Mouse (Mus musculus): ENCODE measurements around the gene Thoc5. TPM values are rescaled to one million over a fixed set of nuclear protein-coding genes. Genes with fewer than 3 reads are reported as not detected.

The Thoc5 gene
- 10 to 100 TPM; 10.6 to 40.8 (median 31.4) TPM for total RNA-seq (2018; cell fraction: chromatin; rRNA removed)
- 10 to 100 TPM; 19.8 to 34.1 (median 27.7) TPM for total RNA-seq (2018; cell fraction: cytosol; rRNA removed)
- total RNA-seq (2018; cell fraction: nucleus; rRNA removed): 10 to 100 TPM in 24 of 26 experiments, 1 to 10 TPM in 2; 8.9 to 30.0 (median 19.4) TPM
- 27.0 to 37.9 TPM (median 33.4 TPM) in 3 replicates for polyA plus RNA-seq (2018)

- Histone ChIP-seq H3K4me3 (ENCODE audit: inconsistent target) (peak within 1 kb of the TSS; percentile 97), H3K79me2 (ENCODE audit: inconsistent target) (peaks cover 45% of the 10 kb centered on the region), H3K27ac (peak within 1 kb of the TSS; percentile 42), H3K36me3 (ENCODE audit: inconsistent target) (peaks cover 5% of the 10 kb centered on the region; the same call in 1 of the 2 replicates)
- WGBS (ENCODE audit: missing documents): 1% methylated on average over 52 of the region's 52 CpGs
These were observed at the start of gene Thoc5 for GRCm38 (mm10) chr11:4894848-4895816. Thoc5 (plus strand) TSS chr11:4895320.

GRCm38 (mm10) chr11:4848483-4849248 is 46.5 kb upstream of the Thoc5 start:
- peaks cover 48% of the 10 kb centered on the region for H3K79me2 ChIP-seq (ENCODE audit: inconsistent target)
- WGBS (ENCODE audit: missing documents): 1% methylated on average over 46 of the region's 50 CpGs

GRCm38 (mm10) chr11:4849258-4849943 is 45.7 kb upstream of the Thoc5 start, which contains the start of gene Nf2:
Nf2 (minus strand) TSS chr11:4849536.
- H3K4me3 ChIP-seq (ENCODE audit: inconsistent target): peak within 1 kb of the TSS; percentile 63

More at GRCm38 (mm10) chr11:4848483-4849248, 46.5 kb upstream of the Thoc5 start:
- H3K27ac ChIP-seq: peak overlapping the region; percentile 42
- H3K36me3 ChIP-seq (ENCODE audit: inconsistent target): no peaks in the 10 kb centered on the region
- H3K4me3 ChIP-seq (ENCODE audit: inconsistent target): peak overlapping the region; percentile 63

DNA sequence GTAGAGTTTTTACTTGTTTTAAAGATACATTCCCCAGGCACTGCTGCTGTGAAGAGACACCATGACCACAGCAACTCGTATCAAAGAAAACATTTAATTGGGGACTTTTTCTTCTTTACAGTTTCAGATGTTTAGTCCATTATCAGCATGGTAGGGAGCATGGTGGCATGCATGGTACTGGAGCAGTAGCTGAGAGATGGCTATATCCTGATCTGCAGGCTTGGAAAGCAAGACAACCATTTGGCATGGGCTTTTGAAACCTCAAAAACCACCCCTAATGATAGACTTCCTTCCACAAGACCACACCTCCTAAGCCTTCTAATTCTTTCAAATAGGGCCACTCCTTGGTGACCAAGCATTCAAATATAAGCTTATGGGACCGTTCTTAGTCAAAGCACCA is 44.7 kb upstream of the Thoc5 start:
- 90% methylated on average over 2 of the region's 2 CpGs for WGBS (ENCODE audit: missing documents)

More at GRCm38 (mm10) chr11:4849258-4849943, 45.7 kb upstream of the Thoc5 start, which contains the start of gene Nf2:
- H3K27ac ChIP-seq: peak within 1 kb of the TSS; percentile 43
- peaks cover 44% of the 10 kb centered on the region for H3K79me2 ChIP-seq (ENCODE audit: inconsistent target)
- under 1% methylated on average over 50 of the region's 60 CpGs for WGBS (ENCODE audit: missing documents)
- no peaks in the 10 kb centered on the region for H3K36me3 ChIP-seq (ENCODE audit: inconsistent target)

DNA sequence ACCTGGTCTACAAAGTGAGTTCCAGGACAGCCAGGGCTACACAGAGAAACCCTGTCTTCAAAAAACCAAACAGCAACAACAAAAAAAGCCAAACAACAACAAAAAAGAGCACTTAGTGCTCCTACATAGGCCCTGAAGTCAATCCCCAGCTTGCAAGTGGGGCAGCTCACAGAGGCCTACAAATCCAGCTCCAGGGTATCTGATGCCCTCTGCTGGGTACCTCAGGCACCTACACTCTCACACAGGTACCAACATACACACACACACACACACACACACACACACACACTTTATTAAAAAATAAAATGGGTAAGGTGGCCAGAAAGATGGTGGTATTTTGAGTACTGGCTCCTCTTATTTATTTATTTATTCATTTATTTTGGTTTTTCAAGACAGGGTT is 42.1 kb upstream of the Thoc5 start:
- Histone ChIP-seq H3K4me3 (ENCODE audit: inconsistent target) (no peak overlapping the region), H3K27ac (no peak overlapping the region), H3K79me2 (ENCODE audit: inconsistent target) (peaks cover 8% of the 10 kb centered on the region; the same call in 1 of the 2 replicates), H3K36me3 (ENCODE audit: inconsistent target) (no peaks in the 10 kb centered on the region)

More for the DNA sequence above, 44.7 kb upstream of the Thoc5 start:
- H3K4me3 ChIP-seq (ENCODE audit: inconsistent target): peak overlapping the region; percentile 37; the same call in 1 of the 2 replicates
- no peaks in the 10 kb centered on the region for H3K36me3 ChIP-seq (ENCODE audit: inconsistent target)
- peaks cover 34% of the 10 kb centered on the region for H3K79me2 ChIP-seq (ENCODE audit: inconsistent target)
- H3K27ac ChIP-seq: peak overlapping the region; percentile 43; the same call in 1 of the 2 replicates

GRCm38 (mm10) chr11:4854181-4854580 is 40.9 kb upstream of the Thoc5 start:
- Histone ChIP-seq H3K36me3 (ENCODE audit: inconsistent target) (no peaks in the 10 kb centered on the region), H3K79me2 (ENCODE audit: inconsistent target) (no peaks in the 10 kb centered on the region), H3K4me3 (ENCODE audit: inconsistent target) (no peak overlapping the region), H3K27ac (no peak overlapping the region)
- WGBS (ENCODE audit: missing documents): 94% methylated on average over 5 of the region's 5 CpGs

DNA sequence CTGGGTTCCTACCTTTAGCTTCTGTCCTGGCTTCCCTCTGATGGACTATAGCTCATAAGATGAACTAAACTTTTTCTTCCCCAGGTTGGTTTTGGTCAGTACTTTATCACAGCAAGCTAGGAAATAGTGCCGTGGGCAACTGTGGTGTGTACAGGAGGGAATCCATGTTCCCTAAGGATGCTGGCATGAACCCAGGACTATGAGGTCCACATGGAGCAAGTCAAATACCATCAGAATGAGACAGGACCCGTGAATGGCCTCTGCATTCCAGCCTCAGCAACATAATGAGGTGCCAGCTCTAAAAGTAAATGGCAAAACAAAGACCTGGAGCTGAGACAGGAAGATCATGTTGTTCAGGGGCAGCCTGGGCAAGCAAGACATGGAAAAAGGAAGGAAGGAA is 36.7 kb upstream of the Thoc5 start:
- Histone ChIP-seq H3K27ac (no peak overlapping the region), H3K4me3 (ENCODE audit: inconsistent target) (no peak overlapping the region), H3K79me2 (ENCODE audit: inconsistent target) (no peaks in the 10 kb centered on the region), H3K36me3 (ENCODE audit: inconsistent target) (no peaks in the 10 kb centered on the region)
- WGBS (ENCODE audit: missing documents): 50% methylated on average over 2 of the region's 2 CpGs

DNA sequence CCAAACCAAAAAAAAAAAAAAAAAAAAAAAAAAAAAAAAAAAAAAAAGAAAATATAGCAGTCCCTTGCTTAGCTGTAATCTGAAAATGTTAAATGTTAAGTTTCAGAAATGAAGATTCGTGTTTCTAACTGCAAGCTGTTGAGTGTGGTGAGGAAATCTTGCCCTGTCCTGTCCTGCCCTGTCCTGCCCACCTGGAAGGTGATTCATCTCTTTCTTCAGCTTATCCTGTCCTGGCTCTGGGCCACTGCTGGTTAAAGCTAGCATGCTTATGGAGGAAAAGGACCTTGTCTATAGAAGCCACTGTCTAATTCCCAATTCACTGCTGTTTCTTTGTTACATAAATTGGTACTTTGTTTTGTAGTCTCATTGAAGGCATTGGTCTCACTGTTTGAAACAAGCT is 34.1 kb upstream of the Thoc5 start:
- Histone ChIP-seq H3K79me2 (ENCODE audit: inconsistent target) (no peaks in the 10 kb centered on the region), H3K36me3 (ENCODE audit: inconsistent target) (no peaks in the 10 kb centered on the region), H3K27ac (no peak overlapping the region), H3K4me3 (ENCODE audit: inconsistent target) (no peak overlapping the region)
- WGBS (ENCODE audit: missing documents): 56% methylated on average over 1 of the region's 1 CpGs

DNA sequence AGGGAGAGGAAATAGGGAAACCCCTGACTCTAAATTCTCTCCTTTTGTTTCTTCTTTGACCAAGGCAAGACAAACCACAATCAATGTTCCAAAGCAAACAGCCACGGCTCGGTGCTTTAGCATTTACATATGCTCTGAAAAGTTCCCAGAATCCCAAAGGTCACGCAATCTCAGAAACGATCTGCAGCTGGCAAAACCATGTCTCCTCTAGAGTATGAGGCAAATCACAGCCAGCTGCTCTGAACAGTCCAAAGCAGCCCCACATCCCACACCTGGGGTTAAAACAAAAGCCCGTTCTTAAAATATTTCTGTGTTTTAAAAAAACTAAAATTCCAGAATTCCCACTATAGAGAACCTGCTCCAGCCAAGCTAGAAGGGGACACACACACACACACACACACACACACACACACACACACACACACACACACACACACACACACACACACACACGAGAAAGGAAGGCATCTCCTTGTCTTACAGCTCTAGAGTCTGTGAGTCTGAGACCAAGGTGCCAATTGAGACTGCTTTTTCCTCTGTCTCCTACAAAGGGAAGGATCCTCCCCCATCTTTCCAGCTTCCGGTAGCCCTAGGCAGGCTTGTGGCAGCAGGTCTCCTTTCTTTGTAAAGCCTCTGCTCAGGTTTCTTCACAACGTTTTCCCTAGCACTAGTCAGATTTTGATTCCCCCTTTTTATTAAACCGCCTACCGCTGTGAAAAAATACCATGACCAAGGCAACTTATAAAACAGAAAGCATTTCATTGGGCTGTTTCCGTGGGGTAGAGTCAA is 33.1 kb upstream of the Thoc5 start:
- WGBS (ENCODE audit: missing documents): 71% methylated on average over 10 of the region's 11 CpGs
- H3K36me3 ChIP-seq (ENCODE audit: inconsistent target): no peaks in the 10 kb centered on the region
- H3K4me3 ChIP-seq (ENCODE audit: inconsistent target): no peak overlapping the region
- no peaks in the 10 kb centered on the region for H3K79me2 ChIP-seq (ENCODE audit: inconsistent target)
- no peak overlapping the region for H3K27ac ChIP-seq

DNA sequence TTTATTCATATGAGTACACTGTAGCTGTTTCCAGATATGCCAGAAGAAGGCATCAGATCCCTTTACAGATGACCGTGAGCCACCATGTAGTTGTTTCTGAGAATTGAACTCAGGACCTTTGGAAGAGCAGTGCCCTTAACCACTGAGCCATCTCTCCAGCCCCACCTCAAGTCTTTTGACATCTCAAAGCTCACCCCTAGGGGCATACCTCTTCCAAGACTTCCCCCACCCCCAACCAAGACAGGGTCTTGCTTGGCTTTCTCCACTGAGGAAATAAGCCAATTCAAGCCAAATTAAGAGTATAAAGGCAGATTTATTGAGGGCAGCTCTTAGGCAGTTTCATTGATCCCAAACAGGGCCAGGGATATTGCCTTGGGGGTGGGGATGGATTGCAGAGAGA is 32.4 kb upstream of the Thoc5 start:
- 89% methylated on average over 1 of the region's 1 CpGs for WGBS (ENCODE audit: missing documents)
- no peaks in the 10 kb centered on the region for H3K79me2 ChIP-seq (ENCODE audit: inconsistent target)
- no peak overlapping the region for H3K4me3 ChIP-seq (ENCODE audit: inconsistent target)
- H3K27ac ChIP-seq: no peak overlapping the region
- no peaks in the 10 kb centered on the region for H3K36me3 ChIP-seq (ENCODE audit: inconsistent target)

- WGBS (ENCODE audit: missing documents): 54% methylated on average over 7 of the region's 10 CpGs
- Histone ChIP-seq H3K4me3 (ENCODE audit: inconsistent target) (no peak overlapping the region), H3K36me3 (ENCODE audit: inconsistent target) (no peaks in the 10 kb centered on the region), H3K27ac (no peak overlapping the region), H3K79me2 (ENCODE audit: inconsistent target) (no peaks in the 10 kb centered on the region)
These were observed 29.4 kb upstream of the Thoc5 start for GRCm38 (mm10) chr11:4865645-4866251.

DNA sequence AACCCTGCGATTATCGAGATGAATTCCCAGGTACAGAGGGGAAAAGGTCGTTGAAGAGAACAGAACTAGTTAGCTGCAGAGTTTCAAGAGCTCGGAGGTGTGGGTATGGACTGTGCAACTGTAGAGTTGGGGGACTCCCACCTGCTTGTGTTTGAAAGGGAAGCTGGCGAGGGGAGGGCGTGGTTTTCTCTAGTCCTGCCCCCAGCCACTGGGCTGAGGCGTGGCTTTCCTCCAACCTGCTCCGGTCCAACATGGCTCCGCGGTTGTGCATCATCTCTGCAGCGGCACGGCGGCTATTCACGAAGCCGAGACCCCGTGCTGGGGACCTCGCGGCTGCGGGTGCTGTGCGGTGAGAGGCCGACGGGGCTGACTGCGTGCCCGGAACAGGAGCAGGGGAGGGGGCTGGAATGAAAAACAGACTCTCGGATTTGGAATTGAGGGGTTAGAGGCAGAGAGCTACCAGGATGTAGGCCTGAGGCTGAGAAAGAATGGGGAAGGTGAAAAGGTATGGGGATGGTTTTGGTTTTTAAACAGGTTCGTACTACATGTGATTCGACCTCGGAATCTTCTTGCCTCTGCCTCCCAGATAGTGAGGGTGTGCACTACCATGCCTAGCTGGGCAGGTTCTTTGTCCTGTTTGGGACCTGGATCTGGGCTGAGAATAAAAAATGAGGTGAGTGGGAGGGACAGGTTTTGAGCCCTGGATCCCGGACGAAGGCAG is 21.2 kb upstream of the Thoc5 start, which contains the start of gene Nipsnap1:
TSS of gene Nipsnap1 (plus strand) at position 197 of the 721 bp plus-strand sequence.
- Histone ChIP-seq H3K79me2 (ENCODE audit: inconsistent target) (no peaks in the 10 kb centered on the region), H3K4me3 (ENCODE audit: inconsistent target) (peak within 1 kb of the TSS; percentile 38), H3K36me3 (ENCODE audit: inconsistent target) (no peaks in the 10 kb centered on the region), H3K27ac (no peak within 1 kb of the TSS)
- 3% methylated on average over 30 of the region's 30 CpGs for WGBS (ENCODE audit: missing documents)

Measured in macrophage (primary cell).